Mouse (Mus musculus): ENCODE data around the gene Hint2.

DNA sequence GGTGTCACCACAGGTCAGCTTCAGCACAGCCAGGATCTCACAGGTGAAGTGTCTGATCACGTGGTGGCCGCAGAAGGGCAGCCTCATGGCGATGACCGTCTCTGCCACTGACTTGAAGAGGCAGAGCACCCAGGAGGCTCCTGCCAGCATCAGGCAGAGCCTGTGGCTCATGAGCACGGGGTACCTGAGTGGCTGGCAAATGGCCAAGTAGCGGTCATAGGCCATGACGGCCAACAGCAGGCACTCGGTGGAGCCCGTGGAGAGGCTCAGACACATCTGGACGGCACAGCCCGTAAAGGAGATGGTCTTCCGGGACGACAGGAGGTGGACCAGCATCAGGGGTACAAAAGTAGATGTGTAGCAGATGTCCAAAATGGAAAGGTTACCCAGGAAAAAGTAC, 49.7 kb upstream of the Hint2 start:
- no peak for TF ChIP-seq GATA1 (IDR thresholded peaks at IDR 0.05; ENCODE audit: borderline replicate concordance, low read length)
- no peak for TF ChIP-seq FLI1 (IDR thresholded peaks at IDR 0.05; ENCODE audit: low read length)

All from megakaryocyte, embryonic 14.5 days (primary cell).